Mouse (Mus musculus) ES-E14 (cell line): ENCODE measurements around the gene Cmtm7. TPM values are rescaled to one million over a fixed set of nuclear protein-coding genes. Genes with fewer than 3 reads are reported as not detected.

Experiments
- DNase-seq: peaks from one replicate; pipeline ENCODE4 v3.0.0-alpha.2; 2013; ENCODE audit warnings: low read depth, low spot score
- H3K27ac ChIP-seq: 2 replicates; pipeline ENCODE4 v1.5.1; 2012; ENCODE audit warnings: low read depth, mild to moderate bottlenecking, low read length, moderate library complexity, mixed read lengths; ENCODE audit not compliant: poor library complexity, insufficient read depth, severe bottlenecking
- H3K36me3 ChIP-seq: 2 replicates; pipeline ENCODE4 v1.6.1; 2012; ENCODE audit warnings: mild to moderate bottlenecking, low read length, moderate library complexity, mixed read lengths; ENCODE audit not compliant: control insufficient read depth, poor library complexity, insufficient read depth, severe bottlenecking
- H3K4me1 ChIP-seq, 2 experiments: fragments of 150-350 bp in 1 of 2; sonication (generic) in 1 of 2; 2 replicates each; pipeline ENCODE4 v1.6.1; 2012; ENCODE audit warnings: low read length in 2 of 2, mild to moderate bottlenecking in 1 of 2, mixed read lengths in 1 of 2; ENCODE audit not compliant: control insufficient read depth in 2 of 2, insufficient read depth in 2 of 2, poor library complexity in 1 of 2
- H3K4me3 ChIP-seq, 2 experiments: fragments of 150-350 bp in 1 of 2; sonication (generic) in 1 of 2; 2 replicates each; pipeline ENCODE4 v1.5.1; 2012; ENCODE audit warnings: low read length in 2 of 2, low read depth in 1 of 2, mild to moderate bottlenecking in 1 of 2, mixed read lengths in 1 of 2; ENCODE audit not compliant: insufficient read depth in 1 of 2, poor library complexity in 1 of 2, severe bottlenecking in 1 of 2
- H3K9ac ChIP-seq: 2 replicates; pipeline ENCODE4 v1.6.1; 2012; ENCODE audit warnings: low read depth, mild to moderate bottlenecking, low read length, mixed read lengths; ENCODE audit not compliant: poor library complexity, insufficient read depth, severe bottlenecking
- H3K9me3 ChIP-seq: fragments of 150-350 bp; sonication (generic); 2 replicates; pipeline ENCODE4 v1.6.1; 2012; ENCODE audit warnings: low read depth, mild to moderate bottlenecking, low read length; ENCODE audit not compliant: control insufficient read depth, insufficient read depth
- CHD2 ChIP-seq: IDR thresholded peaks from 2 replicates; pipeline ENCODE4 v1.6.1; 2014; ENCODE audit warnings: mild to moderate bottlenecking, low read depth, low read length, inconsistent platforms
- HCFC1 ChIP-seq: IDR thresholded peaks from 2 replicates; pipeline ENCODE4 v1.6.1; 2012; ENCODE audit warnings: low read length, inconsistent platforms, borderline replicate concordance; ENCODE audit not compliant: insufficient read depth
- MAFK ChIP-seq: IDR thresholded peaks from 2 replicates; pipeline ENCODE4 v1.6.1; 2014; ENCODE audit warnings: mild to moderate bottlenecking, low read depth, low read length, inconsistent platforms; ENCODE audit not compliant: insufficient read depth
- ZC3H11A ChIP-seq: IDR thresholded peaks from 2 replicates; pipeline ENCODE4 v1.6.1; 2012; ENCODE audit warnings: low read depth, mild to moderate bottlenecking, inconsistent platforms, low read length, borderline replicate concordance
- ZNF384 ChIP-seq: IDR thresholded peaks from 2 replicates; pipeline ENCODE4 v1.6.1; 2012; ENCODE audit warnings: low read depth, low read length, inconsistent platforms
- in situ Hi-C, 2 experiments: fragments of 600-800 bp; cut with MboI; formaldehyde crosslinking; loops; one replicate each; pipeline ENCODE4 v1.15.1; 2025; ENCODE audit warnings: low sequenced_read_pairs in 2 of 2, inconsistent platforms in 1 of 2; ENCODE audit not compliant: unreplicated experiment in 2 of 2
- total RNA-seq: library from RNA; depleted of rRNA; stranded (reverse); fragments of 300-350 nt; gene quantifications from 2 replicates; pipeline ENCODE4 v1.2.3, GENCODE M21; 2012

Gene Cmtm7
- total RNA-seq, 1 experiment: 75.1 TPM

DNA sequence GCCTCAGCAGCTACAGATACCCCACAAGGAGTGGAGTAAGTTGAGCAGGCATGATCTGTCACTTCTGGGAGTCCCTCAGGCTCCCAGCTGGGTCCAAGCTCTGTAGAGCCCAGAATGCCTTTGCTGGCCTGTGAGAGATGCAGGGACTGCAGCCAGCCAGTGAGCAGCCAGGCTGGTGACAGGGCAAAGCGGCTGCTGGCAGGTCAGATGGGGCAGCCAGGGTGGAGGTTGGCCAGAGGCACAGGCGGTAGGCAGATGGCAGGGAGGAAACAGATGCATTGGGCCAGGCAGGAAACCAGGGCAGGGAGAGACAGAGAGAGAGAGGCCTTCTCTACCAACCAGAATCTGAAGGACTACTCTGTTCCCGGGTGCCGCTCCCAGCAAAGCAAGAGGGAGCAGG is 6.4 kb downstream of the Cmtm7 start:
- no peak overlapping the region for H3K27ac ChIP-seq
- no peak for DNase-seq
- in situ Hi-C loops: no loop called here
- H3K9ac ChIP-seq: no peak overlapping the region
- no peak for TF ChIP-seq ZNF384
- TF ChIP-seq CHD2: no peak
- TF ChIP-seq MAFK: no peak
- no peaks in the 10 kb centered on the region for H3K9me3 ChIP-seq
- peaks cover 4 to 11% of the 10 kb centered on the region in 2 experiments; a peak in 3 of 4 replicates for H3K4me1 ChIP-seq
- peaks cover 12% of the 10 kb centered on the region for H3K36me3 ChIP-seq
- H3K4me3 ChIP-seq: no peak overlapping the region

- TF ChIP-seq CHD2 (no peak), ZNF384 (no peak), HCFC1 (no peak), MAFK (no peak), ZC3H11A (no peak)
- no peak overlapping the region for H3K27ac ChIP-seq
Observed at GRCm38 (mm10) chr9:114774629-114775028, 7.0 kb downstream of the Cmtm7 start.

DNA sequence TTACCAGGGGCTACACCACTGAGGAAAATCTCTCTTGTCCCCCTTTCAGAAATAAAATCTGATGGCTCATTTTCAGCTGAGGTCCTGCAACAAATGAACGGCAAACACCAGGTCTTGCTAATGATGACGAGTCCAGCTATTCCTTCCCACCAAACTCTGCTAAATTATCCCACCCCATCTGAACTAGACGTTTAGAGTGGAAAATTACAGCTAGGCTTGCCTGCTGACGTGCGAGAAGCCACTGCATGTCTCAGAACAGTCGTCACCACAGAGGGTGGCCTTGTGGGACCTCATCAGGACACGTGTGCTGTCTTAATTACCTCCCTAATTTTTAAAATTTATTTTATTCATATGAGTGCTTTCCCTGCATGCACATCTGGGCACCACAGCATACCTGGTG is 10.1 kb downstream of the Cmtm7 start:
- TF ChIP-seq HCFC1: no peak
- TF ChIP-seq ZC3H11A: no peak
- no peak for TF ChIP-seq ZNF384
- TF ChIP-seq CHD2: no peak
- no peak for TF ChIP-seq MAFK
- DNase-seq: no peak
- Histone ChIP-seq H3K27ac (no peak overlapping the region), H3K4me1 (peaks cover 2 to 12% of the 10 kb centered on the region in 2 experiments; a peak in 3 of 4 replicates), H3K4me3 (no peak overlapping the region), H3K9ac (no peak overlapping the region), H3K36me3 (peaks cover 9% of the 10 kb centered on the region), H3K9me3 (no peaks in the 10 kb centered on the region)
- in situ Hi-C loops: no loop called here

More at GRCm38 (mm10) chr9:114774629-114775028, 7.0 kb downstream of the Cmtm7 start:
- in situ Hi-C loops: no loop called here
- no peak overlapping the region for H3K9ac ChIP-seq
- H3K4me3 ChIP-seq: no peak overlapping the region
- no peak for DNase-seq
- H3K36me3 ChIP-seq: peaks cover 12% of the 10 kb centered on the region
- no peaks in the 10 kb centered on the region for H3K9me3 ChIP-seq
- H3K4me1 ChIP-seq: peaks cover 4 to 8% of the 10 kb centered on the region in 2 experiments; a peak in 3 of 4 replicates

GRCm38 (mm10) chr9:114770224-114770623 is 11.4 kb downstream of the Cmtm7 start:
- in situ Hi-C loops: no loop called here
- Histone ChIP-seq H3K27ac (no peak overlapping the region), H3K36me3 (peaks cover 9% of the 10 kb centered on the region)

DNA sequence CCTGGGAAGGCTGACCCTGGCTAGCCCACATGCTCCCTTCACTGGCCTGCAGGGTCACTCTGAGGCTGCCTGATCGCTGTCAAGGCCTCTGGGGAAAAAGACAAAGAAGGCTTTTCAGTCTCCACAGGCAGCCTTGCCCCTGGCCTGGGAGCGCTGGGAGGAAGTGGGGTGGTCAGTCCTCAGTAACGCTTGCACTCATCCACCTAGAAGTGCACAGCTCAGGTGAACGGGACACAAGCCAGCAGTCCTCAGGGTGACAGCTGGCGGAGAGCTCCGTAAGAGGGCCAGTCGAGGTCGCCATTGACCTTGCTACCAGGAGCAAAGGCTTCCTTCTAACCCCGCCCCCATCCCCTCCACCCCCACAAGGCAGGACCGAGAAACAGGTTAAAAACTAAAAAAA is 13.6 kb downstream of the Cmtm7 start:
- TF ChIP-seq MAFK: no peak
- TF ChIP-seq CHD2: no peak
- TF ChIP-seq HCFC1: no peak
- no peak for TF ChIP-seq ZC3H11A
- TF ChIP-seq ZNF384: no peak
- no peak for DNase-seq
- Histone ChIP-seq H3K27ac (no peak overlapping the region), H3K4me3 (no peak overlapping the region), H3K36me3 (peaks cover 8% of the 10 kb centered on the region), H3K9ac (no peak overlapping the region), H3K9me3 (no peaks in the 10 kb centered on the region), H3K4me1 (peaks cover 0 to 7% of the 10 kb centered on the region in 2 experiments; a peak in 2 of 4 replicates)
- in situ Hi-C loops: no loop called here

More at GRCm38 (mm10) chr9:114770224-114770623, 11.4 kb downstream of the Cmtm7 start:
- H3K4me3 ChIP-seq: no peak overlapping the region
- DNase-seq: no peak
- TF ChIP-seq ZC3H11A (no peak), HCFC1 (no peak), ZNF384 (no peak), CHD2 (no peak), MAFK (no peak)
- H3K9me3 ChIP-seq: no peaks in the 10 kb centered on the region
- H3K4me1 ChIP-seq: peaks cover 2 to 9% of the 10 kb centered on the region in 2 experiments; a peak in 3 of 4 replicates
- no peak overlapping the region for H3K9ac ChIP-seq
